Mouse (Mus musculus) forebrain, embryonic 14.5 days (tissue): ENCODE measurements at regions not wholly inside any gene's neighbourhood (a gene's known extent, or its start where the extent isn't known, plus 50 kb on each side); places are given as distances from the start of the nearest gene placed in this dataset.

Source experiments
- ATAC-seq: fragments of 200-750 bp; cut with Nextera tagmentation; 2 replicates; pipeline ENCODE4 v1.8.0; 2017; ENCODE audit warnings: mild to moderate bottlenecking, moderate library complexity
- DNase-seq: peaks from one replicate; pipeline ENCODE4 v3.0.0-alpha.2; 2015; ENCODE audit warnings: low spot score
- H3K27ac ChIP-seq: fragments of 300-500 bp; sonication (generic); 2 replicates; pipeline ENCODE4 v1.5.1; 2014; ENCODE audit warnings: low read depth, mild to moderate bottlenecking, control low read depth, low read length, moderate library complexity
- H3K27me3 ChIP-seq: fragments of 300-500 bp; sonication (generic); replicated peaks from 2 replicates; pipeline ENCODE4 v1.6.1; 2014; ENCODE audit warnings: low read length, control low read depth, mixed read lengths; ENCODE audit not compliant: control insufficient read depth, insufficient read depth
- H3K36me3 ChIP-seq: fragments of 300-500 bp; sonication (generic); 2 replicates; pipeline ENCODE4 v1.6.1; 2014; ENCODE audit warnings: low read length, control low read depth; ENCODE audit not compliant: control insufficient read depth, insufficient read depth
- H3K4me1 ChIP-seq: fragments of 300-500 bp; sonication (generic); 2 replicates; pipeline ENCODE4 v1.6.1; 2014; ENCODE audit warnings: antibody characterized with exemption, low read length, control low read depth; ENCODE audit not compliant: control insufficient read depth, insufficient read depth
- H3K4me2 ChIP-seq: fragments of 300-500 bp; sonication (generic); 2 replicates; pipeline ENCODE4 v1.6.1; 2014; ENCODE audit warnings: mild to moderate bottlenecking, control low read depth, low read length
- H3K4me3 ChIP-seq: fragments of 300-500 bp; sonication (generic); 2 replicates; pipeline ENCODE4 v1.5.1; 2014; ENCODE audit warnings: low read depth, low read length, control low read depth
- H3K9ac ChIP-seq: fragments of 300-500 bp; sonication (generic); 2 replicates; pipeline ENCODE4 v1.6.1; 2014; ENCODE audit warnings: mild to moderate bottlenecking, low read length, control low read depth, moderate library complexity
- H3K9me3 ChIP-seq: fragments of 300-500 bp; sonication (generic); replicated peaks from 2 replicates; pipeline ENCODE4 v1.6.1; 2016; ENCODE audit warnings: low read length, control low read depth, mixed read lengths; ENCODE audit not compliant: control insufficient read depth
- WGBS: fragments of 180-500 bp; shearing (Covaris S2); extraction: QIAGEN DNeasy Blood & Tissue Kit; methylation state at CpG from one replicate; pipeline ENCODE4 v1.1.7; 2014; 5-methylcytosine and 5-hydroxymethylcytosine counted together

DNA sequence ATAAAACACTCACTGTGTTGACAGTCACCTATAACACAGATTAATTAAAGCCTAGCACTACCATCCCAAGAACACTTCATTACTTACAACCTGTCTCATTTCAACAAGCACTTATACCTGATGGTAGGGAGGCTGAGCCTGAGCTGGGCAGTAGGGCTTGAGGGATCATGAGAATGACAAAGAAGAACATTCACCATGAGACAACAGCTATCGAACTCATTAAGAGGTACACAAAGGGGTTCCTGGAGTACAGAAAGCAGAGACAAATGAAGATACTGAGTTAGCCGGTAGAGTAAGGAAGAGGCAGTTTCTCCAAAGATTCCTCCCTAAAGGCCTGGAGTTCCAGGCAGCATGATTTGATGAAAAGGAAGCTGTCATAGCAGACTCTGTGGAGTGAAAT is 136.0 kb upstream of the Nampt start:
- DNase-seq: no peak
- 74% methylated on average over 2 of the region's 2 CpGs for WGBS

DNA sequence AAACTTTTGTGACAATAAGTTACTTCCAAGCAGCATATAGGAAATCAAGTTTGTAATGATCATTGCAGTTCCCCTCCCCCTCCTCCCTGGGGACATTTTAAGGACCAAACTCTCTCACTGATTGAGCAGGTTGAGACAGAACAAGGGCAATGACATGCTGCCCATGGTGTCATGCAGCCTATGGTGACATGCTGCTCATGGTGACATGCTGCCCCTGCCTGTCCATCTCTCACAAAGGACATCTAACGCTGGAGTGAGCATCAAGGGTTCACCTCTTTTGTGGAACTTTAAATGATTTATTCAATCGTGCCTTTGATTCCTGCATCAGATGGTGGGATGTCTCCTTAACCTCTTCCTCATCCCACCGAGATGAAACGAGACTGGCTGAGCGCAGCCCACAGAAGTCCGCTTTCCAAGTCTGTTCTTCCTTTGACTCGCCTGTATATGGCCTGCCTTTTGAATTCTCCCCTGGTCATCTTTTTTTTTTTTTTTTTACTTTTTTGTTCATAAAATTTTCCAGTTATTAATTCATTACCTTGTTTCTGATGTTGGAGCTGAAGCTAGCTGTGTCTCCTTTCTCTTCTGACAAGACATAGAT is 133.5 kb upstream of the Nampt start:
- Histone ChIP-seq H3K4me1 (no peaks in the 10 kb centered on the region), H3K27me3 (no peaks in the 10 kb centered on the region), H3K4me2 (no peak overlapping the region), H3K36me3 (no peaks in the 10 kb centered on the region), H3K27ac (no peak overlapping the region), H3K4me3 (no peak overlapping the region), H3K9ac (no peak overlapping the region), H3K9me3 (no peaks in the 10 kb centered on the region)
- WGBS: 86% methylated on average over 7 of the region's 7 CpGs
- ATAC-seq (no peak), DNase-seq (peak; percentile 16)

More for the DNA sequence above, 136.0 kb upstream of the Nampt start:
- Histone ChIP-seq H3K36me3 (no peaks in the 10 kb centered on the region), H3K4me3 (no peak overlapping the region), H3K4me2 (no peak overlapping the region), H3K4me1 (no peaks in the 10 kb centered on the region), H3K9me3 (no peaks in the 10 kb centered on the region), H3K9ac (no peak overlapping the region), H3K27me3 (no peaks in the 10 kb centered on the region), H3K27ac (no peak overlapping the region)
- no peak for ATAC-seq

- no peak overlapping the region for H3K4me2 ChIP-seq
- no peaks in the 10 kb centered on the region for H3K27me3 ChIP-seq
- no peaks in the 10 kb centered on the region for H3K9me3 ChIP-seq
- DNase-seq: no peak
- 94% methylated on average over 4 of the region's 4 CpGs for WGBS
- H3K36me3 ChIP-seq: no peaks in the 10 kb centered on the region
- H3K4me3 ChIP-seq: no peak overlapping the region
- no peaks in the 10 kb centered on the region for H3K4me1 ChIP-seq
- H3K9ac ChIP-seq: no peak overlapping the region
- H3K27ac ChIP-seq: no peak overlapping the region
- no peak for ATAC-seq
Observed at GRCm38 (mm10) chr12:32689361-32689760, 130.0 kb upstream of the Nampt start.

DNA sequence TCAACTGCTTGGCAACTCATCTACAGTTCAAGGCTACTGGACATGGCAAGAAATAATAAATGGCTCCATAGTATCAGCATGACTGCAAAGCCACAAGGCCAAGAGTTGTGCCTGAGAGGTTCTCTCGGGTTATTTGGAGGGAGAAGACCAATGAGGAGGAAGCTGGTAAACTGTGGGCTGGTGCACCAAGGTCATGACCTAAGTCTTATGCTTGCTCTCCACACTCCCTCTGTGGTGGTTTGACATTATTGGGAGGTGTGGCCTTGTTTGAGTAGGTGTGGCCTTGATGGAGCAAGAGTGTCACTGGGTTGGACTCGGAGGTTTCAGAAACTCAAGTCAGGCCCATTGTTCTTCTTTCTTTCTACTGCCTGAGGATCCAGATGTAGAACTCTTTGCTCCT is 129.2 kb upstream of the Nampt start:
- ATAC-seq (no peak), DNase-seq (no peak)
- Histone ChIP-seq H3K9me3 (no peaks in the 10 kb centered on the region), H3K9ac (no peak overlapping the region), H3K4me2 (no peak overlapping the region), H3K4me1 (no peaks in the 10 kb centered on the region), H3K4me3 (no peak overlapping the region), H3K27ac (no peak overlapping the region), H3K27me3 (no peaks in the 10 kb centered on the region), H3K36me3 (no peaks in the 10 kb centered on the region)
- WGBS: 92% methylated on average over 2 of the region's 2 CpGs

- Histone ChIP-seq H3K9me3 (no peaks in the 10 kb centered on the region), H3K27me3 (no peaks in the 10 kb centered on the region), H3K4me2 (no peak overlapping the region), H3K27ac (no peak overlapping the region), H3K4me3 (no peak overlapping the region), H3K4me1 (no peaks in the 10 kb centered on the region), H3K9ac (no peak overlapping the region), H3K36me3 (no peaks in the 10 kb centered on the region)
- DNase-seq (peak; percentile 53), ATAC-seq (peak; percentile 82; the same call in 1 of the 2 replicates)
- WGBS: 36% methylated on average over 8 of the region's 8 CpGs
Observed at GRCm38 (mm10) chr12:32692081-32692819, 127.1 kb upstream of the Nampt start.

DNA sequence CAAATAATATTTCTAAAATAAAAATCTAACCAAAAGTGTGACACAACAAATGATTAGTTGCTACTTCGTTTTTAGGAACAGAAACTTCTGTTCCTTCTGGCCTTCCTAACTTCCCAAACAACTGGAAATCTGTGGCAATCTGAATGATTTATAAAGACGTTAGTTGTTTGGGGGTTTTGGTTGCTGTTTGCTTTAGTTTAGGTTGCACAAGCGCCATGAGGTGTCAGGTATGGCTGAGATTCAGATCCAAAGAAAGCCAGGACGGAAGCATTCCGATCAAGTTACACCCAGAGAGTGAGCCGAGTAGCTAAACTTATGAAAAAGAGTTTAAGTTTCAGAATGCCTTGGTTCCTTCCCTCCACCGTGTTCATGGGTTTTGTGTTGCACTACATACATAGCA is 126.4 kb upstream of the Nampt start:
- no peak for ATAC-seq
- WGBS: 84% methylated on average over 7 of the region's 7 CpGs
- no peaks in the 10 kb centered on the region for H3K4me1 ChIP-seq
- H3K36me3 ChIP-seq: no peaks in the 10 kb centered on the region
- H3K9ac ChIP-seq: no peak overlapping the region
- DNase-seq: no peak
- H3K4me3 ChIP-seq: no peak overlapping the region
- no peak overlapping the region for H3K27ac ChIP-seq
- H3K4me2 ChIP-seq: no peak overlapping the region
- no peaks in the 10 kb centered on the region for H3K27me3 ChIP-seq
- H3K9me3 ChIP-seq: no peaks in the 10 kb centered on the region

- 95% methylated on average over 1 of the region's 1 CpGs for WGBS
- no peak overlapping the region for H3K27ac ChIP-seq
- no peak overlapping the region for H3K9ac ChIP-seq
- DNase-seq: no peak
- H3K4me1 ChIP-seq: no peaks in the 10 kb centered on the region
- H3K36me3 ChIP-seq: no peaks in the 10 kb centered on the region
- no peaks in the 10 kb centered on the region for H3K9me3 ChIP-seq
- H3K27me3 ChIP-seq: no peaks in the 10 kb centered on the region
- H3K4me2 ChIP-seq: no peak overlapping the region
- H3K4me3 ChIP-seq: no peak overlapping the region
- ATAC-seq: no peak
Observed at GRCm38 (mm10) chr12:32693678-32694077, 125.7 kb upstream of the Nampt start.

DNA sequence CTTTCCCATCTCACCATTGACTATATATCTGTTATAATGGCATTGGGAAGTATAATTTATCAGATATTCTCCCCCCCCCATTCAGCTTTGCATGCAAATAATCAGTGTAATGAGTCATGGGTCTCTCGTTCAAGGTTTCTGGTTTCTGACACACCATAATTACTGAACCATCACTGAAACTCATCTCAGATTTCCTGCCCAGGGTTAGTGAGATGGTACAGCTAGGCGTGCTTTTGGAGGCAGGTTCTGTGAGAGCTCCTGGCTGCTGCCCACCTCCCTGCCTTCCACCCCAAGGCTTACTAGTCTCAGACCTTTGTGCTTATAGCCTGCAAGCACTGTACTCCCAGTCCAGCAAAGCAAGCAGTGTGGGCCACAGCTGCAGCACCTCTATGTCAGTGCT is 122.5 kb upstream of the Nampt start:
- Histone ChIP-seq H3K4me3 (no peak overlapping the region), H3K36me3 (no peaks in the 10 kb centered on the region), H3K4me2 (no peak overlapping the region), H3K9ac (no peak overlapping the region), H3K27ac (no peak overlapping the region), H3K4me1 (no peaks in the 10 kb centered on the region), H3K27me3 (no peaks in the 10 kb centered on the region), H3K9me3 (no peaks in the 10 kb centered on the region)
- ATAC-seq (no peak), DNase-seq (no peak)
- 78% methylated on average over 2 of the region's 2 CpGs for WGBS

GRCm38 (mm10) chr12:32709188-32709587 is 110.2 kb upstream of the Nampt start:
- Histone ChIP-seq H3K4me1 (no peaks in the 10 kb centered on the region), H3K27ac (no peak overlapping the region), H3K27me3 (no peaks in the 10 kb centered on the region), H3K4me3 (no peak overlapping the region), H3K4me2 (no peak overlapping the region), H3K9me3 (no peaks in the 10 kb centered on the region), H3K9ac (no peak overlapping the region), H3K36me3 (no peaks in the 10 kb centered on the region)
- 86% methylated on average over 10 of the region's 10 CpGs for WGBS
- no peak for ATAC-seq
- no peak for DNase-seq
